Mouse (Mus musculus): ENCODE measurements around the gene Psmd10.

DNA sequence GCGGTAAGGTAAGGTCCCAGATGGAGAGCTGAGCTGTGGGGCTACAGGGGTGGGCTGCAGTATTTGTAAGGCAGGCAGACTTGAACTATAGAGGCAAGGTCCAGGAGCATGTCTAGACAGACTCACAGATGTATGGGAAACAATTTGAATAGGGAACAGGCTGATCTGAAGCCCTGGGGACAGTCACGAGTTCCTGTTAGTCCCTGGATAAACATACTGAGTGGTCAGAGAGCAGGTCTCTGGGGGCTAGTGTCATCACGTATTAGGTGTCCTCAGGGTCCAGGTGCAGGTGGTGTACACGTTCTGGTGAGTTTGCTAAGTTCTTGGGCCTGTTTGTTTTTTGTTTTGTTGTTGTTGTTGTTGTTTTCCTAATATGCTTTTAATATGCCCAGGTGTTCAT, 23.6 kb upstream of the Psmd10 start:
- no peak for TF ChIP-seq CTCF (IDR thresholded peaks at IDR 0.05; ENCODE audit: low read depth)
- TF ChIP-seq EP300 (IDR thresholded peaks at IDR 0.05; ENCODE audit: low read depth), result no peak

All from heart, postnatal 0 days (tissue).